Mouse (Mus musculus) forebrain, embryonic 13.5 days (tissue): ENCODE results near the gene Spdye4c. TPM values are rescaled to one million over a fixed set of nuclear protein-coding genes. Genes with fewer than 3 reads are reported as not detected.

Experiments used
- ATAC-seq: fragments of 200-750 bp; cut with Nextera tagmentation; 2 replicates; pipeline ENCODE4 v1.8.0; 2017
- H3K27ac ChIP-seq: fragments of 300-500 bp; sonication (generic); 2 replicates; pipeline ENCODE4 v1.5.1; 2015; ENCODE audit warnings: inconsistent platforms, mild to moderate bottlenecking, moderate library complexity
- H3K27me3 ChIP-seq: fragments of 300-500 bp; sonication (generic); 2 replicates; pipeline ENCODE4 v1.6.1; 2015; ENCODE audit warnings: mild to moderate bottlenecking, inconsistent platforms
- H3K36me3 ChIP-seq: fragments of 300-500 bp; sonication (generic); 2 replicates; pipeline ENCODE4 v1.6.1; 2015; ENCODE audit warnings: mild to moderate bottlenecking, inconsistent platforms; ENCODE audit not compliant: poor library complexity, severe bottlenecking
- H3K4me1 ChIP-seq: fragments of 300-500 bp; sonication (generic); 2 replicates; pipeline ENCODE4 v1.6.1; 2015; ENCODE audit warnings: inconsistent platforms
- H3K4me2 ChIP-seq: fragments of 300-500 bp; sonication (generic); 2 replicates; pipeline ENCODE4 v1.6.1; 2015; ENCODE audit warnings: inconsistent platforms, mild to moderate bottlenecking, moderate library complexity
- H3K4me3 ChIP-seq: fragments of 300-500 bp; sonication (generic); 2 replicates; pipeline ENCODE4 v1.5.1; 2015; ENCODE audit warnings: mild to moderate bottlenecking, inconsistent platforms
- H3K9ac ChIP-seq: fragments of 300-500 bp; sonication (generic); 2 replicates; pipeline ENCODE4 v1.6.1; 2015; ENCODE audit warnings: mild to moderate bottlenecking, inconsistent platforms
- H3K9me3 ChIP-seq: fragments of 300-500 bp; sonication (generic); replicated peaks from 2 replicates; pipeline ENCODE4 v1.6.1; 2016; ENCODE audit warnings: inconsistent platforms
- WGBS: fragments of 180-500 bp; shearing (Covaris S2); methylation state at CpG from one replicate; pipeline ENCODE4 v1.1.7; 2015; 5-methylcytosine and 5-hydroxymethylcytosine counted together
- polyA plus RNA-seq: library from polyadenylated mRNA; unstranded; fragments of >200 nt; fragmentation: Nextera tagmentation; extraction: Ambion mirVana; gene quantifications from 2 replicates; pipeline ENCODE4 v1.2.1, GENCODE M21; 2015

The Spdye4c gene
- polyA plus RNA-seq, result not detected in 2 replicates

DNA sequence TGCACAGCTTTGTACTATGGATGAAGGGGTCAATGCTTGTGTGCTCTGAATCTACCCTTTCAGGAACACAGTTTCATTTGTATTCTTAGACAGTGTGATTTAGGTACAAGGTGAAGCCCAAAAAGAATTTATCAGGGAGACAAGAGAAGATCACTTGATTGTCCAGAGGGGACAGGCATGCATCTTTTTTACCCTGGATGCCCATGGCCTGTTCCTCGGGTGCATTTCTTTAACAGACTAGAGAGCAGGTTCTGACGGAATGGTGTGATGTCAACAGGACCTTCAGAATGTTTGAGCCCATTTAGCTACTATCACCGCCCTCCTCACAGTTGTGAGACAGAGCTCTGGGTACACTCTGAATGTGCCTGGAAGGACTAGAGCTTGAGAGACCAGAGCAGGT, at the start of gene Spdye4c:
Gene Spdye4c, plus strand, starts transcription at position 301 of the 400 bp plus-strand sequence.
- Histone ChIP-seq H3K27me3 (no peaks in the 10 kb centered on the region), H3K4me1 (no peaks in the 10 kb centered on the region), H3K4me3 (no peak within 1 kb of the TSS), H3K9me3 (no peaks in the 10 kb centered on the region), H3K4me2 (no peak within 1 kb of the TSS), H3K27ac (no peak within 1 kb of the TSS), H3K36me3 (no peaks in the 10 kb centered on the region), H3K9ac (no peak within 1 kb of the TSS)
- no peak for ATAC-seq
- WGBS, result 96% methylated on average over 3 of the region's 3 CpGs

DNA sequence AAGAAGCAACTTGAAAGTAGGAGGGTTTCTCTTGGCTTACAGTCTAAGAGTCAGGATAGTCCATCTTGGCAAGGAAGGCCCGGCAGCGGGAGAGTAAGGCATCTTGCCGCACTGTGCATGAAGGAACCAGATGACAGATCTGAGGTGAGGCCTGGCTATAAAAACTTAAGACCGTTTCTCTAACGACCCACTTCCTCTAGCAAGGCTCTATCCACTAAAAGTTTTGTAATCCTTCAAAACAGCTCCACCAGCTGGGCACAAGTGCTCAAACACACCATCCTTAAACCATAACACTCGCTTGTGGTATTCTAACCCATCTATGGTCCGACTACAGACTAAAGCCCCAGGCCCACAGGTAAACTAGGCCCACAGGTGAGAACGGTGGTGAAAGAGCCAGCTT, 47.5 kb upstream of the Spdye4c start:
- Histone ChIP-seq H3K27me3 (no peaks in the 10 kb centered on the region), H3K9ac (no peak overlapping the region), H3K4me3 (no peak overlapping the region), H3K4me1 (0 out of 2 replicates have a peak, but pooled peaks cover 7% of the 10 kb centered on the region), H3K4me2 (no peak overlapping the region), H3K9me3 (no peaks in the 10 kb centered on the region; the same call in 1 of the 2 replicates), H3K27ac (no peak overlapping the region), H3K36me3 (no peaks in the 10 kb centered on the region)
- no peak for ATAC-seq
- WGBS, result 84% methylated on average over 8 of the region's 8 CpGs

DNA sequence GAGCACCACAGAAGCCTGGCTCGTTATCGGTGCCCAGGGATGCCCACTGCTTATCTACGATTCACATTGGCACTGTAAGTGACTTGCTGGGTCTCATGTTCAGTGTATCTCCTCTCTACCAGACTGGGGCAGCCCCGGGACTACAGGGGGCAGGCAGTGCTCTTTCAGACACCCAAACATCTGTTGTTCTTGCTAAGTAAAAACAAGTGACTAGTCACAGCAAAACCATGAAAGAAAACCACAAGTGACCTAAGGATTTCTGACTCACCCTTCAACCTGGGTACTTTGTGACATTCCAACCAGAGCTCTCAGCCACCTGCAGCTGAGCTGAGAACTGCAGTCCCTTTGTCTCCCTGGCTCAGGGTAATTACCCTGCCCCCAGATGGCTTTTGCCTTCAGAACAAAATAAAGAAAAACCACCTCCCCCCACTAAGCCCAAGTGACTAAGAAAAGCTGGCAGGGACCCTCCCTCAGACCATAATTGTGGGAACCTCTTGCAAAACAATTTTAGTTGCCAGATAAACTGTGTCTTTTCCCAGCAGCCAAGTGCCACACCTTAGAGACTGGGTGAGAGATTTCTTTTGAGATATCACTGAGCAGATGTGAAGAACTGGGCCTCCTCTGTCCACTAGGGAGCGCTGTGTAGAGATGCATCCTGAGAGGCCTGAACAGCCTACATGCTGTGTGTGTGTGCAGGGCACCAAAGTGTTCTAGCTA, 46.4 kb upstream of the Spdye4c start:
- no peak overlapping the region for H3K4me2 ChIP-seq
- no peaks in the 10 kb centered on the region; the same call in 1 of the 2 replicates for H3K9me3 ChIP-seq
- no peaks in the 10 kb centered on the region for H3K36me3 ChIP-seq
- no peak for ATAC-seq
- no peak overlapping the region for H3K27ac ChIP-seq
- no peaks in the 10 kb centered on the region for H3K27me3 ChIP-seq
- H3K4me1 ChIP-seq, result 0 out of 2 replicates have a peak, but pooled peaks cover 7% of the 10 kb centered on the region
- H3K4me3 ChIP-seq, result no peak overlapping the region
- WGBS, result 31% methylated on average over 5 of the region's 5 CpGs
- no peak overlapping the region for H3K9ac ChIP-seq

DNA sequence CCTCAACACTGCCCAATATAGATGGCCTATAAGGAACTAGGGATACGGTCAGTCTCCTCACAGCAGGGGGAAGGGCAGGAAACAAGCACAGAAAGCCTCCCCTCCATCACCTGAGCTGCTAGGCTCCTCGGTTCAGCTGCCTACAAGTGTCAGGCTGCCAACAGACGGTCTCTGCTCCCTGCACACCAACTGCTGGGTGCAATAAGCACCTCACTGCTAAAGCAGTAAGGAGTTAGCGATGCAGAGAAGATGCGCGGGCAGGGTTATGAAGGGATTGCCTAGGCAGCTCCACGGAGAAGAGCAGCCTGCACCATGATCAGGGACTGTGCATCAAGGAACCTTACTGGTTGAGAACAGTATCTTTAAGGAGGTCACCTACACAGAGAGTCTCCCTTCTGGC, 45.6 kb upstream of the Spdye4c start:
- no peak overlapping the region for H3K27ac ChIP-seq
- no peak overlapping the region for H3K4me2 ChIP-seq
- no peaks in the 10 kb centered on the region for H3K36me3 ChIP-seq
- ATAC-seq, result no peak
- H3K4me1 ChIP-seq, result 0 out of 2 replicates have a peak, but pooled peaks cover 7% of the 10 kb centered on the region
- no peaks in the 10 kb centered on the region for H3K27me3 ChIP-seq
- no peak overlapping the region for H3K9ac ChIP-seq
- no peak overlapping the region for H3K4me3 ChIP-seq
- H3K9me3 ChIP-seq, result no peaks in the 10 kb centered on the region; the same call in 1 of the 2 replicates
- 58% methylated on average over 7 of the region's 7 CpGs for WGBS

DNA sequence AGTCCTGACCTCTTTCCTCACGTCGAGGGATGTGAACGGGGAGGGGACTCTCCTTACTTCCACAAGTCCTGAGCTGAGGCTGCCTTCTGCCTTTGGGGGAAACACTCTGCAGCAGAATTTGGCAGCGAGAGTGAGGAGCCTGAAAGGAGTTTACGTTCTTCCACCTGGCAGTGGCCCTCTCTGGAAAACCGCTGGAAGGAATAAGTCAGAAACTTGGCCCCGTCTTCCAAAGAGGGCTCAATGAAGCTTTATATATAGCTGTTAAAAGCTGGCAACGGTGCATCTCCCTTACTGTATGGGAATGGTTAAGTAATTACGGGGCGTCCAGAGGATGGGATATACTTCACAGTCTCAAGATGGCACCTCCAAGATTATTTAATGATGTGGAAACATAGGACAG, 43.9 kb upstream of the Spdye4c start:
- Histone ChIP-seq H3K4me2 (no peak overlapping the region), H3K27me3 (no peaks in the 10 kb centered on the region), H3K36me3 (no peaks in the 10 kb centered on the region), H3K27ac (no peak overlapping the region), H3K9me3 (no peaks in the 10 kb centered on the region), H3K4me1 (0 out of 2 replicates have a peak, but pooled peaks cover 7% of the 10 kb centered on the region), H3K4me3 (no peak overlapping the region), H3K9ac (no peak overlapping the region)
- no peak for ATAC-seq
- 88% methylated on average over 10 of the region's 10 CpGs for WGBS

DNA sequence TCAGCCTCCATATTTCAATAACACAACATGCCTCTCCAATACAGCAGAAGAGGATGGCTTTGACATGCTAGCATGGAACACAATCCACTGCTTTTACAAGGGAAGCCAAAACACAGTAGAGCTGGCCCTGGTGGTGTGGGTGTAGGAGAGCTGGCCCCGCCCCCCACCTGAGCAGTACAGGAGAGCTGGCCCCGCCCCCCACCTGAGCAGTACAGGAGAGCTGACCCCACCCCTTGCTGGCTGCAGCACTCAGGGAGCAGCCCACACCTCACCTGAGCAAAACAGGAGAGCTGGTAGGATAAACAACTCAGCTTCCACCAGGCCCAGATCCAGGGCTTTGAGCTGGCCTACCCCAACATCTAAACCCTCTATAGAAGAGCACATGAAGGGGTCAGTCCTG, 42.7 kb upstream of the Spdye4c start:
- 0 out of 2 replicates have a peak, but pooled peaks cover 7% of the 10 kb centered on the region for H3K4me1 ChIP-seq
- H3K4me2 ChIP-seq, result no peak overlapping the region
- H3K27ac ChIP-seq, result no peak overlapping the region
- H3K9me3 ChIP-seq, result no peaks in the 10 kb centered on the region
- H3K4me3 ChIP-seq, result no peak overlapping the region
- no peaks in the 10 kb centered on the region for H3K27me3 ChIP-seq
- no peaks in the 10 kb centered on the region for H3K36me3 ChIP-seq
- ATAC-seq, result no peak
- 64% methylated on average over 2 of the region's 2 CpGs for WGBS
- H3K9ac ChIP-seq, result no peak overlapping the region

DNA sequence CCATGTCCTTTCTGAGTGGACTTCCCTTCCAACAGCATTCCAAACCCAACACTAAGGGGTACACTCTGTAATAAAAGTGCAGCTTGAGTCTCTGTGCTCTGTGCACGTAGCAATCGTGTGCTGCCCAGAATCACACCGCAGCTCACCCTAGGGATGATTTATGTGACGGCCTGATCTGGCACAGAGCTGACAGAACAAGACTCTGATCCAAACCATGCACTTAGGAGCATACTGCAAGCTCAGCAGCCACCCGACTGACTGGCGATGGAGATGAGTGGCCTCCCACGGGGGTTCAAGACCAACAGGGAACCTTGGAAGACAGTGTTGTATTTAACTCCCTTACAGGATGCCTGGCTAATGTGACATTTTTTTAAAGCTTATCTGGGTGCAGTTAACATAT, 41.4 kb upstream of the Spdye4c start:
- Histone ChIP-seq H3K4me2 (no peak overlapping the region), H3K27me3 (no peaks in the 10 kb centered on the region), H3K36me3 (no peaks in the 10 kb centered on the region), H3K27ac (no peak overlapping the region), H3K4me3 (no peak overlapping the region), H3K9me3 (no peaks in the 10 kb centered on the region), H3K9ac (no peak overlapping the region), H3K4me1 (0 out of 2 replicates have a peak, but pooled peaks cover 4% of the 10 kb centered on the region)
- no peak for ATAC-seq
- 67% methylated on average over 7 of the region's 7 CpGs for WGBS

DNA sequence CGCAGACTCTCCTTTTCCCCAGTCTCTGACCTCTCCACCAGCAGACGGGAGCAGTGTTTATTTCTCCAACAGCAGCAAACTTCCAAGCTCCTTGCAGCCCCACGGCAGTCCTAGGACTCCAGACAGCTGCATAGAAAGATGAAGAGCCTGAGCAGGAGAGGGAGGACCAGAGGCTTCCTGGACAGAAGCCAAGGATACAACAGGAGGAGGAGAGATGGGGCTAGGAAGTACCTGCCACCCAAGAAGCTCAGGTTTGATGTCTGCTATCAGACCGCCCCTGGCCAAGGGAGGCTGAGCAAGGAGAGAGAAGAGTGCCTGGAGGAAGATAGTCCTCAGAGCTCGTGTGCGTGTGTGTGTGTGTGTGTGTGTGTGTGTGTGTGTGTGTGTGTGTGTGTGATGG, 41.0 kb upstream of the Spdye4c start:
- no peak overlapping the region for H3K4me3 ChIP-seq
- H3K9ac ChIP-seq, result no peak overlapping the region
- H3K9me3 ChIP-seq, result no peaks in the 10 kb centered on the region
- no peaks in the 10 kb centered on the region for H3K36me3 ChIP-seq
- no peak for ATAC-seq
- no peak overlapping the region for H3K27ac ChIP-seq
- H3K27me3 ChIP-seq, result no peaks in the 10 kb centered on the region
- 60% methylated on average over 6 of the region's 6 CpGs for whole genome bisulfite sequencing
- H3K4me2 ChIP-seq, result no peak overlapping the region
- 0 out of 2 replicates have a peak, but pooled peaks cover under 1% of the 10 kb centered on the region for H3K4me1 ChIP-seq

DNA sequence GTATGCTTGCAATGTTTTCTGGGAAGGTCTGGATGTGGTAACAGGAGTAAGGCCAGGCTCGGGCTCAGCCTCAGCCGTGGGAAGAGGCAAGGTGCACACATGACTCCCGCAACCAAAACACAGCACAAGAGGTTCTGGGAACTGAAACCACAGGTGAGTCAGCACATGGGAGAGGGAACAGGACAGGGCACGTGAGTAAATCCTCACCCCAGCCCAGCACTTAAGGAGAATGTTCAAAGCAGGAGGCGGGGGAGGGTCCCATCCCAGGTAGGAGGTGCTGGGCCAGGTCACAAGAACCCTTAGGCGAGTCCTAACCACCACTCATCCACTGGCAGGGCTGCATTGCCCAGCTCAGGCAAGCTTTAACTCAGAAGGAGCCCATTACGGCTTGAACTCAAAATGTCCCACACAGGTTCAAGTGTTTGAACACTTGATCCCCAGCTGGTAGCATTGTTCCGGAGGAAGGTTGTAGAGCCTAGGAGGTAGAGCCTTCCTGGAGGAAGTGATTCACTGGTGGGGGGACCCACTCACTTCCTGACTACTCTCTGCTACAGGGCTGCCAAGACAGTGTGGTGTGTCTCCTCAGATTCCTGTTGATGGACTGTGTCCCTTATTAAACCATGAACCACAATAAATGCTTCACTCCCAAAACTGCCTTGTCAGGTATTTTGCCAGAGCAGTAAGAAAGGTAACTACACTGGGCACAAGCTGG, 38.8 kb upstream of the Spdye4c start:
- H3K9ac ChIP-seq, result no peak overlapping the region
- H3K9me3 ChIP-seq, result no peaks in the 10 kb centered on the region
- H3K36me3 ChIP-seq, result no peaks in the 10 kb centered on the region
- 84% methylated on average over 8 of the region's 8 CpGs for WGBS
- no peak overlapping the region for H3K27ac ChIP-seq
- H3K4me2 ChIP-seq, result no peak overlapping the region
- H3K27me3 ChIP-seq, result no peaks in the 10 kb centered on the region
- no peaks in the 10 kb centered on the region for H3K4me1 ChIP-seq
- H3K4me3 ChIP-seq, result no peak overlapping the region
- no peak for ATAC-seq

DNA sequence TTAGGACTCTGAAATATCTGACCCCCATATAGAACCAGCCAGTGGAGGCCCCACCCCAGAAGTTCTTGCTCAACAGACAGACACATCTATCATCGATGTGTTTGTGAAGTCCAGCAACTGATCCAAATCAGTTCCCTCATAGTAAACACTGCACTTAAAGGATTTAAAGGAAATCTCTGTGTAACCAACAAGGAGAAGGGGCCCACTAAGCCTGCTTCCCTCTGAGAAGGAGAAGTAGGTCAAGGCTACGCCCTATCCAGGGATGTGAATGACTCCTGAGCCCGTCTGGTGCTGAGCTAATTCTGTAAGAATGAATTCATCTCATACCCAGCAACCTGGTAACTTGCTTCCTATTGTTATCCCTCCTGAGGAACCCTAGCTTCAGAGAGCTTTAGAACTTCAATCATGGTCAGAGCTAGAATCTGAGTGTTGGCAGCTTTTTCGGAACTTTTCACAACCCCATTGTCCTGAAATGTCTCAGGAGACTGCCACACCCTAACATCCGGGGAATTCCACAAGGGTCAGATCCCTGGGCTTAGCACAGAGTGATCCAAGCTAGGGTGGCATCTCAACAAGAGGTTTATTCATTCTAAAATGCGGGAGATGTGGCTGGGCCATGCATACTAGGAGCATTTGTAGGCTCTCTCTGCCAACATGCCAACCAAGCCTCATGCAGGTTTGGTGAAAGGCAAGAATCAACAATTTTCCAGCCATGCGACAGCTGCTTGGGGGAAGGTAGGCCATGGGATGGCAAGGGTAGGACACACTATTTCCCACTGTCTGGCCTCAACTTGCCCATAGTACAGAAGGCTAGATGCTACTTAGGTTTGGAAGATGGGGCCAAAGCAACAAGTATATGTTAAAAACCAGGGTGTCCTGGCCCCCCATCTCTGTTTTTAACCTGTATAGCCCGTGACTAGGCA, 38.0 kb upstream of the Spdye4c start:
- no peaks in the 10 kb centered on the region for H3K9me3 ChIP-seq
- H3K4me3 ChIP-seq, result no peak overlapping the region
- no peak overlapping the region for H3K9ac ChIP-seq
- H3K4me2 ChIP-seq, result no peak overlapping the region
- no peaks in the 10 kb centered on the region for H3K36me3 ChIP-seq
- H3K27me3 ChIP-seq, result no peaks in the 10 kb centered on the region
- WGBS, result 89% methylated on average over 8 of the region's 8 CpGs
- no peak overlapping the region for H3K27ac ChIP-seq
- H3K4me1 ChIP-seq, result no peaks in the 10 kb centered on the region
- ATAC-seq, result no peak

DNA sequence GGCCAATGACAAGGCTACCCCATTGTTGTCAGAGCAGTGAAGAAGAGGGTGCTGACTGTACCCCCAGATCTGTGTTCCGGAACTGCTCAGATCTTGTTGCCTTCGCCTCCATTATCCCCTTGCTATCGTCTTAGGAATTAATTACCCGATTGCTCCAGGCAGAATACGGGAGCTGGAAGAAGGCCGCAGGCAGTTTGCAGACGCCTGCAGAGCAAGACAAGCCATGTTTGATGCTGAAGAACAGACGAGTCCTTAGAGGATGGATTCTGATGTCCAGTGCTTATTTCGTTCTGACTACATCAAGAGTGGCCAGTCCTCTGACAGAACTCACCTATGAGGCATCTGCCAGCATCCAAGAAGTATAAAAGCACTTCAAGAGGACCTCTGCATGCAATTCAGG, 35.9 kb upstream of the Spdye4c start:
- Histone ChIP-seq H3K9ac (no peak overlapping the region), H3K27ac (no peak overlapping the region), H3K4me3 (no peak overlapping the region), H3K4me1 (no peaks in the 10 kb centered on the region), H3K4me2 (no peak overlapping the region), H3K9me3 (no peaks in the 10 kb centered on the region), H3K27me3 (no peaks in the 10 kb centered on the region), H3K36me3 (no peaks in the 10 kb centered on the region)
- WGBS, result 69% methylated on average over 9 of the region's 9 CpGs
- ATAC-seq, result no peak

DNA sequence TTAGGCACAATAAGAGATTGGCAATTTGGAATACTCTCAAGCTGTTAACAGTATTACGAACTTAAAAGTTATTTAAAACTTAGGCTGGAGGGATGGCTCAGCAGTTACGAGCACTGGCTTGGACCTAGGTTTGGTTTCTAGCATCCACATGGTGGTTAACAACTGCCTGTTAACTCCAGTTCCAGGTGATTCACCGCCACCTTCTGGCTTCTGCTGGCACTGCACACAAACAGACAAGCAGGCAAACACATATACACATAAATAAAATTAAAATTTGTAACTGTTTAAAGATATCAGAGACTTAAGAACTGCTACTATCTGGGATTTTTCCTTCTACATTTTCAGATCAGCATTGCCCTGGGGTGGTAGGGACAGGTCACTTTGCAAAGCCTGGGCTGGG, 26.8 kb upstream of the Spdye4c start:
- no peak overlapping the region for H3K4me3 ChIP-seq
- no peak overlapping the region for H3K4me2 ChIP-seq
- no peaks in the 10 kb centered on the region for H3K4me1 ChIP-seq
- no peak overlapping the region for H3K9ac ChIP-seq
- H3K9me3 ChIP-seq, result no peaks in the 10 kb centered on the region
- no peak overlapping the region for H3K27ac ChIP-seq
- no peaks in the 10 kb centered on the region for H3K36me3 ChIP-seq
- no peaks in the 10 kb centered on the region for H3K27me3 ChIP-seq
- no peak for ATAC-seq
- 88% methylated on average over 3 of the region's 3 CpGs for WGBS
